9 mouse cellular contexts compared by ENCODE assay signal in the genomic region with DNA sequence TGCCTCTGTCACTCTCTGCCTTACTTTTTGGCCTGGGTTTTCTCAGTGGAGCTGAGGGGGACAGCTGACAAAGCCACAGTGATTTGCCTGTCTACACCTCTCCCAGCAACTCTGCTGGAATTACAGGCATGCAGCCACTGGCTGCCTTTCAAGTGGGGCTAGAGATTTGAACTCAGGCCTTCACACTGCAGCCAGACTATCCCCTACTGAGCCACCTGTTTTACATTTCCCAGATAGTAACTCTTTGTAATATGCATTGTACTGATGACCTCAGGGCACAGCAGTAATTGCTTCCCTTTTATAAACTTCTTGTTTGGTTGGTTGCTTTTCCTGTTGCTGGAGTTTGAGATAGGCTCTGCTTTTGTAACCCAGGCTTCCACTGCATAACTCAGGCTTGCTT.
DNase-seq lines count a peak whose midpoint lies in the region; ATAC-seq and TF ChIP-seq lines count a peak whose summit lies in the region.
"Had no signal": no experiment of that assay in that cellular context is flagged by ENCODE, and none has a peak within 500 bp of the region (broad histone marks: within the 10 kb centered on the region; RNA-seq: fewer than 3 reads in every experiment).

No protein-coding gene starts in this region.

- H3K9ac ChIP-seq in lung, embryonic 14.5 days: no peak overlapping the region
- H3K9ac ChIP-seq in hindbrain, embryonic 16.5 days (ENCODE audit: low read depth, low read length): no peak overlapping the region
- no peak overlapping the region for H3K9ac ChIP-seq in neural tube, embryonic 13.5 days

- peak; percentile 56 for DNase-seq in lung, embryonic 14.5 days
- DNase-seq in lung, adult 2 months: no peak
- DNase-seq in right cerebral cortex, postnatal 36 days (ENCODE audit: low spot score in 2 of 2): no peak
- no peak for DNase-seq in thymus, postnatal 14 days
- DNase-seq in thymus, postnatal 0 days (ENCODE audit: low spot score): no peak

- no peak overlapping the region for H3K4me3 ChIP-seq in lung, embryonic 14.5 days (ENCODE audit: low read depth, low read length)
- H3K4me3 ChIP-seq in lung, adult 2 months (replicated peaks; ENCODE audit: extremely low read depth, low read depth, low read length): no peak overlapping the region
- H3K4me3 ChIP-seq in hindbrain, embryonic 16.5 days (ENCODE audit: low read length): no peak overlapping the region
- no peak overlapping the region for H3K4me3 ChIP-seq in neural tube, embryonic 13.5 days

- no peak overlapping the region for H3K4me2 ChIP-seq in lung, embryonic 14.5 days
- no peak overlapping the region for H3K4me2 ChIP-seq in hindbrain, embryonic 16.5 days (ENCODE audit: low read length)
- H3K4me2 ChIP-seq in neural tube, embryonic 13.5 days: no peak overlapping the region

- H3K27me3 ChIP-seq in lung, embryonic 14.5 days (ENCODE audit: insufficient read depth, low read length): no peaks in the 10 kb centered on the region
- H3K27me3 ChIP-seq in hindbrain, embryonic 16.5 days (replicated peaks; ENCODE audit: control insufficient read depth, insufficient read depth, low read length): no peaks in the 10 kb centered on the region
- H3K27me3 ChIP-seq in neural tube, embryonic 13.5 days: no peaks in the 10 kb centered on the region

- TF ChIP-seq CTCF in lung, embryonic 14.5 days (IDR thresholded peaks at IDR 0.05; ENCODE audit: low read depth): no peak
- no peak for TF ChIP-seq CTCF in lung, adult 2 months (IDR thresholded peaks at IDR 0.05; ENCODE audit: insufficient read depth, low read length)

- ATAC-seq in lung, embryonic 14.5 days (ENCODE audit: insufficient read depth): peak; percentile 22; the same call in 1 of the 2 replicates
- peak; percentile 88 for ATAC-seq in granulocyte monocyte progenitor cell, adult 5-6 weeks (replicated peaks; ENCODE audit: poor library complexity, severe bottlenecking)
- peak; percentile 50 for ATAC-seq in hindbrain, embryonic 16.5 days
- peak; percentile 50; the same call in 1 of the 2 replicates for ATAC-seq in neural tube, embryonic 13.5 days (ENCODE audit: low read depth)

- no peaks in the 10 kb centered on the region for H3K9me3 ChIP-seq in lung, embryonic 14.5 days (ENCODE audit: low read depth, low read length)
- no peaks in the 10 kb centered on the region for H3K9me3 ChIP-seq in hindbrain, embryonic 16.5 days (ENCODE audit: control insufficient read depth, low read length)
- no peaks in the 10 kb centered on the region for H3K9me3 ChIP-seq in neural tube, embryonic 13.5 days

- TF ChIP-seq POLR2A in lung, adult 2 months (IDR thresholded peaks at IDR 0.05; ENCODE audit: borderline replicate concordance, extremely low read depth, low read depth, low read length): no peak

- H3K4me1 ChIP-seq in lung, embryonic 14.5 days (ENCODE audit: insufficient read depth): no peaks in the 10 kb centered on the region
- no peaks in the 10 kb centered on the region; the same call in 1 of the 2 replicates for H3K4me1 ChIP-seq in lung, adult 2 months (ENCODE audit: control insufficient read depth, insufficient read depth, low read length)
- H3K4me1 ChIP-seq in hindbrain, embryonic 16.5 days (ENCODE audit: control insufficient read depth, insufficient read depth, low read depth, low read length): no peaks in the 10 kb centered on the region
- H3K4me1 ChIP-seq in neural tube, embryonic 13.5 days (replicated peaks): 0 out of 2 replicates have a peak, but pooled peaks cover 5% of the 10 kb centered on the region

- no peaks in the 10 kb centered on the region for H3K36me3 ChIP-seq in lung, embryonic 14.5 days (ENCODE audit: insufficient read depth)
- no peaks in the 10 kb centered on the region for H3K36me3 ChIP-seq in hindbrain, embryonic 16.5 days (ENCODE audit: control insufficient read depth, insufficient read depth, low read length)
- H3K36me3 ChIP-seq in neural tube, embryonic 13.5 days: no peaks in the 10 kb centered on the region

- H3K27ac ChIP-seq in lung, embryonic 14.5 days (ENCODE audit: low read depth): peak overlapping the region; percentile 70; the same call in 1 of the 2 replicates
- H3K27ac ChIP-seq in hindbrain, embryonic 16.5 days (ENCODE audit: low read depth, low read length): no peak overlapping the region
- H3K27ac ChIP-seq in neural tube, embryonic 13.5 days (replicated peaks): no peak overlapping the region; the same call in 1 of the 2 replicates
- H3K27ac ChIP-seq: macrophage had no signal

Comparison
In these comparisons a context has a peak if more than half of its experiments do, and no peak if none do; other contexts are left out.
1. ATAC-seq: peak in every context shown above with its lines; median percentile 88 in granulocyte monocyte progenitor cell, adult 5-6 weeks; 50 in hindbrain, embryonic 16.5 days; 50 in neural tube, embryonic 13.5 days; 22 in lung, embryonic 14.5 days.